Mouse (Mus musculus) CD4-positive, CD25-positive, alpha-beta regulatory T cell, adult 4 months (primary cell): ENCODE results near the gene Cdkn2c. TPM values are rescaled to one million over a fixed set of nuclear protein-coding genes. Genes with fewer than 3 reads are reported as not detected.
A peak's percentile ranks its signal among the peaks of the same experiment; 100 is the strongest.
"Not testable (repeated sequence)": the region's sequence is repeated elsewhere in the genome, so short reads cannot be mapped to it uniquely, and the experiment has no call there.

Source experiments
- ATAC-seq: one replicate; pipeline ENCODE4 v1.8.0; 2017
- polyA plus RNA-seq, 2 experiments: library from polyadenylated mRNA; unstranded; fragments of 100-300 nt; shearing (Covaris generic); gene quantifications; one replicate each; pipeline ENCODE4 v1.2.1; 2017

The Cdkn2c gene
- polyA plus RNA-seq = 10 to 100 TPM; 13.2 to 17.1 TPM

- ATAC-seq = peak; percentile 56
These were observed at the start of gene Cdkn2c for GRCm38 (mm10) chr4:109666461-109667269. Gene Cdkn2c, minus strand, starts transcription at chr4:109667189.

GRCm38 (mm10) chr4:109705349-109705748 lies 38.4 kb upstream of the Cdkn2c start:
- no peak for ATAC-seq

- ATAC-seq = peak; percentile 71
These were observed 36.6 kb upstream of the Cdkn2c start for GRCm38 (mm10) chr4:109703568-109703967.

- not testable (repeated sequence) for ATAC-seq
These were observed 33.7 kb upstream of the Cdkn2c start for GRCm38 (mm10) chr4:109700727-109701126.

- no peak for ATAC-seq
These were observed 25.7 kb upstream of the Cdkn2c start for GRCm38 (mm10) chr4:109692674-109693073.

GRCm38 (mm10) chr4:109683561-109683960 lies 16.6 kb upstream of the Cdkn2c start:
- ATAC-seq = no peak

GRCm38 (mm10) chr4:109677221-109677620 lies 10.2 kb upstream of the Cdkn2c start:
- ATAC-seq = peak; percentile 6

GRCm38 (mm10) chr4:109676218-109677215 lies 9.5 kb upstream of the Cdkn2c start, which contains the start of gene Faf1:
Gene Faf1, plus strand, starts transcription at chr4:109676588.
- peak; percentile 89 for ATAC-seq

- no peak for ATAC-seq
These were observed 7.1 kb upstream of the Cdkn2c start for GRCm38 (mm10) chr4:109674097-109674496.

- no peak for ATAC-seq
These were observed 5.0 kb upstream of the Cdkn2c start for GRCm38 (mm10) chr4:109671941-109672340.

- ATAC-seq = peak; percentile 24
These were observed 3.2 kb upstream of the Cdkn2c start for GRCm38 (mm10) chr4:109670213-109670612.

GRCm38 (mm10) chr4:109667518-109667917 lies 529 bp upstream of the Cdkn2c start:
- ATAC-seq = no peak

GRCm38 (mm10) chr4:109665982-109666460 lies 968 bp downstream of the Cdkn2c start:
- ATAC-seq = peak; percentile 40

- peak; percentile 57 for ATAC-seq
These were observed 1.6 kb downstream of the Cdkn2c start for GRCm38 (mm10) chr4:109665101-109665981.

- ATAC-seq = no peak
These were observed 2.9 kb downstream of the Cdkn2c start for GRCm38 (mm10) chr4:109664091-109664490.

GRCm38 (mm10) chr4:109662271-109662670 lies 4.7 kb downstream of the Cdkn2c start:
- ATAC-seq = no peak

- no peak for ATAC-seq
These were observed 5.8 kb downstream of the Cdkn2c start for GRCm38 (mm10) chr4:109661183-109661582.

- no peak for ATAC-seq
These were observed 6.4 kb downstream of the Cdkn2c start for GRCm38 (mm10) chr4:109660568-109660967.

- no peak for ATAC-seq
These were observed 7.4 kb downstream of the Cdkn2c start for GRCm38 (mm10) chr4:109659571-109659970.

GRCm38 (mm10) chr4:109658826-109659225 lies 8.2 kb downstream of the Cdkn2c start:
- ATAC-seq = no peak

- ATAC-seq = peak; percentile 60
These were observed 9.0 kb downstream of the Cdkn2c start for GRCm38 (mm10) chr4:109657851-109658500.
